Mouse (Mus musculus) gastrocnemius, adult 2 months (tissue): ENCODE data around the gene Arpp19. TPM values are rescaled to one million over a fixed set of nuclear protein-coding genes. Genes with fewer than 3 reads are reported as not detected.

Experiments
- DNase-seq: peaks from one replicate; pipeline ENCODE4 v3.0.0; 2022
- H3K27ac ChIP-seq: fragments of 200-600 bp; 2 replicates; pipeline ENCODE4 v1.8.1; 2022; ENCODE audit warnings: mild to moderate bottlenecking
- H3K4me3 ChIP-seq: fragments of 200-600 bp; 2 replicates; pipeline ENCODE4 v1.8.1; 2022; ENCODE audit warnings: mild to moderate bottlenecking, moderate library complexity
- CTCF ChIP-seq: fragments of 200-600 bp; IDR thresholded peaks from 2 replicates; pipeline ENCODE4 v1.8.1; 2022; ENCODE audit warnings: antibody characterized with exemption, mild to moderate bottlenecking, moderate library complexity
- intact Hi-C: fragments of 180-260 bp; cut with DNase I; formaldehyde crosslinking; loops from one replicate; pipeline ENCODE4 v1.15.1; 2025
- total RNA-seq, 2 experiments: library from RNA; stranded (reverse); gene quantifications; 2 replicates each; pipeline ENCODE4 v1.2.3; 2021

The Arpp19 gene
- total RNA-seq, 2 experiments from 2014 or later = 125 to 160 TPM

DNA sequence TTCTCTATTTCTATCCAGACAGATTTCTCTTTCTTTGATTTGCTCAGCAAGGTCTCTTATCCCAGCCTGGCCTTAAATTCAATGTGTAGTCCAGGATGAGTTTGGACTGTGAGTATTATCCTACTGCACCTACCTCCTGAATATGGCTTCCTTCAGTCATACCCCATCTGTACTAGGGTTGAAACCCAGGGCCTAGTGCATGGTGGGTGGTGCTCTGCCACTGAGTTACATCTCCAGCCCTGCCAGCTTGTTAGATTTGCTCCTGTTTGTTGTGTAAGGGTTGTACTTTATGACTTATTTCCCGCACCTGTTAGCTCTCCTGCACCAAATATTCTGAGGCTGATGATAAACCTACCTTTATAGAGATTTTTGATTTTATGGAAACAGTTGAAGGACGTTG, 5.8 kb downstream of the Arpp19 start:
- no peak for DNase-seq
- no peak overlapping the region for H3K27ac ChIP-seq
- H3K4me3 ChIP-seq = no peak overlapping the region
- no peak for TF ChIP-seq CTCF
- intact Hi-C loops = no loop called here

DNA sequence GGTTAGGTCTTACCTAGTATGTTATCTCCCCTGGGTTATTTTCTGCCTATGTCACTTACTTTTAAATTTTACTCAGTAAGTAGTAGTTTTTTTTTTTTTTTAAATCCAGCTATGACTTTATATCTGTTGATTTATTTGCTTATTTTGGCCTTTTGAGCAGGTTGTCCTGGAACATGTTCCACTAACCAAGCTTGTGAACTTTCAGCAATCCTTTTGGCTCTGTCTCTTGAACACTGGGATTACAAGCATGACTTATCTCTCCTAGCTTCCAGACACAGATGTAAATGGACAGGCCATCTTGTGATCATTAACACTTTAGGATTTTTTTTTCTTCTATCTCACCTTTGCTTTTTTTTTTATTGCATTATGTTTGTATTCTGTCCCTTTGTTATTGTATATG, 9.7 kb downstream of the Arpp19 start:
- Histone ChIP-seq H3K27ac (peak overlapping the region; percentile 46), H3K4me3 (no peak overlapping the region)
- no peak for TF ChIP-seq CTCF
- intact Hi-C loops = loop anchor here (5.0 kb wide), 1 partner anchor 235 kb away; no protein-coding TSS in a partner anchor
- no peak for DNase-seq

- no peak for TF ChIP-seq CTCF
- Histone ChIP-seq H3K27ac (peak overlapping the region; percentile 80), H3K4me3 (no peak overlapping the region)
- intact Hi-C loops = loop anchor here (5.0 kb wide), 1 partner anchor 233 kb away; no protein-coding TSS in a partner anchor
- DNase-seq = peak; percentile 34
These were observed 11.7 kb downstream of the Arpp19 start for GRCm38 (mm10) chr9:75049100-75049499.

DNA sequence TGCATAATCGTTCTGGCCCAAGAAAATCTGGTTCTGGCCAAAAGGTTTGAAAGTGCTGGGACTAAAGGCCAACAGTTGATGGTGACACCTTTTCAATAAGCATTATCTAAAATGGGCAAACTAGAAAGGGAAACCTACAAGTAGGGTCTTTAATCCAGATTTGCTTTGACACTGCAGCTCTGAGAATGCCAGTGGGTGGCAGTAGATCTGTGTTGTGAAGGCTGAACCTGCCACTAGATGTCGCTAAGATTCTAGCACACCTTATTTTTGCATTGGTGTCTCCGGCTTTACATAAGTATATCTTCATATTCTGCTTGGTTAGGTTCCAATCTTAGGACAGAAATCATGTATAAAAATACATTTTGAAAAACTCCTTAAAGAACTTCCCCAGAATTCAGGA, 12.6 kb downstream of the Arpp19 start:
- Histone ChIP-seq H3K27ac (peak overlapping the region; percentile 80), H3K4me3 (peak overlapping the region; percentile 58)
- peak; percentile 100; the same call in 1 of the 2 replicates for TF ChIP-seq CTCF
- intact Hi-C loops = loop anchor here (5.0 kb wide), 1 partner anchor 147 kb away; no protein-coding TSS in a partner anchor
- peak; percentile 62 for DNase-seq

DNA sequence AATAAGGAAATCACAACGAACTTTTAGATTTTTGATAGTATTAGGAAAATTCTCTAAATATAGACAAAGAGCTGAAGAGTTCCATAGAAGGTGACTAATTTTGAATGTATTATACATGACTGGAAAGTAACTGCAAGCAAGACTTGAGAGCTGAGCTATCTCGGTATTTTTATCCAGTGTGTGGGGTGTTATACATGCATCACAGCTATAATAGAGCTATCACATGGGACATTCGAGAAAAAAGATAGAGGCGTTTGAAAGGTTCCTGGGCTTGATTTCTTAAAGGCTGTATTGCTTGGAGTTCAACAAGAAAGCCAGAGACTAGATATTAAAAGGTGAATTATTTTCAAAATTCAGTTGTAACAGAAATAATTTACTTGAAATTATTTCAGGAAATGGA, 14.4 kb downstream of the Arpp19 start:
- TF ChIP-seq CTCF = no peak
- intact Hi-C loops = loop anchor here (5.0 kb wide), 1 partner anchor 145 kb away; no protein-coding TSS in a partner anchor
- Histone ChIP-seq H3K4me3 (no peak overlapping the region), H3K27ac (0 out of 2 replicates have a peak overlapping the region, but pooled peaks have one; percentile 6)
- no peak for DNase-seq

DNA sequence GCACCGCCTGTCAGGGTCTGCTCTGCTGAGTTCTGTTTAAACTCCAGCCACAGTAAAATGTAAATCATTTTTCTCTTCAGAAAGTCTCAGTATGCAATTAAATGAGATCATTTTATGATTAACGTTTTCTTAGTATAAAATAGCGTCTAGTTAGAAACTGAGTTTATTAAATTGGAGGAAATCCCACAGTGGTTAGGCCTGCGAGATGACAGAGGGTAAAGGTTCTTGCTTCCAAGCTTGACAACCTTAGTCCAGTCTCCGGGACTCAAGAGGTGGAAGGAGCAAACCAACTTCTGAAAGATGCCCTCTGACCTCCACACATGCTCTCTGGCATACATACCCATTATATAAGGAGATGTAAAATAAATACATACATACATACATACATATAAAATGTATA, 17.6 kb downstream of the Arpp19 start:
- Histone ChIP-seq H3K4me3 (no peak overlapping the region), H3K27ac (no peak overlapping the region)
- TF ChIP-seq CTCF = no peak
- intact Hi-C loops = no loop called here
- no peak for DNase-seq

DNA sequence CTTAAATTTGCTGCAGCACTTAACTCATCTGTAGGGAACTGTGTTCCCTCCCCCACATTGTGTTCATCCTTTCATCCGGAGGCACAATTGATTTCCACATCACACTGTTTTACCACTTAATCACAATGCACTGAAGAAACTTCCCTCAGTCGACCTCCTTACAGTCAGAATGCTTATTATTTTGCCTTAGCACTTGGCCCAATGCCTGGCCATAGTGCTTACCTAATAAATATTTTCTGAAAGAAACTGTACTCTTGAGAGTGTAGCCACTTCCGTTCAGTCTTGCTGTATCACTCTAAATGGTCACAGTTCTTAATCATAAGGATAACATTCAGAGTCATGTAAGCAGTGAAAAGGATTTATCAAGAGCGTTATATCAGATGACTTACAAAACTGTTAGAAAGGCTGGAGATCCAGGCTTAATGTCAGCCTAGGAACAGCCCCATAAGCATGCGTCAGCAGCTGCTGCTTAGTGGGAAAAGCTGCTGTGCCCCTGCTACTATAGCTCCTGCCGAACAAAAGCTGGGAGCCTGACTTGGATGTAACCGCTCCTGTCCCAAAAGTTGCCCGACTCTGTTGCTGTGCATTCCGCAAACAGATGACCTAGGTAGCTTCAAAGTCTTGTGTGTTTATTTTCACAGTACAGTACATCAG, 27.4 kb downstream of the Arpp19 start:
- TF ChIP-seq CTCF = no peak
- Histone ChIP-seq H3K4me3 (no peak overlapping the region), H3K27ac (no peak overlapping the region)
- intact Hi-C loops = no loop called here
- DNase-seq = no peak

GRCm38 (mm10) chr9:75070457-75071028, 33.1 kb downstream of the Arpp19 start, which contains the start of gene Myo5a:
TSS of gene Myo5a (plus strand) at chr9:75071015.
- DNase-seq = no peak
- Histone ChIP-seq H3K4me3 (peak within 1 kb of the TSS; percentile 93), H3K27ac (peak within 1 kb of the TSS; percentile 90)
- intact Hi-C loops = loop anchor here (5.0 kb wide), 1 partner anchor 137 kb away; no protein-coding TSS in a partner anchor
- TF ChIP-seq CTCF = no peak

DNA sequence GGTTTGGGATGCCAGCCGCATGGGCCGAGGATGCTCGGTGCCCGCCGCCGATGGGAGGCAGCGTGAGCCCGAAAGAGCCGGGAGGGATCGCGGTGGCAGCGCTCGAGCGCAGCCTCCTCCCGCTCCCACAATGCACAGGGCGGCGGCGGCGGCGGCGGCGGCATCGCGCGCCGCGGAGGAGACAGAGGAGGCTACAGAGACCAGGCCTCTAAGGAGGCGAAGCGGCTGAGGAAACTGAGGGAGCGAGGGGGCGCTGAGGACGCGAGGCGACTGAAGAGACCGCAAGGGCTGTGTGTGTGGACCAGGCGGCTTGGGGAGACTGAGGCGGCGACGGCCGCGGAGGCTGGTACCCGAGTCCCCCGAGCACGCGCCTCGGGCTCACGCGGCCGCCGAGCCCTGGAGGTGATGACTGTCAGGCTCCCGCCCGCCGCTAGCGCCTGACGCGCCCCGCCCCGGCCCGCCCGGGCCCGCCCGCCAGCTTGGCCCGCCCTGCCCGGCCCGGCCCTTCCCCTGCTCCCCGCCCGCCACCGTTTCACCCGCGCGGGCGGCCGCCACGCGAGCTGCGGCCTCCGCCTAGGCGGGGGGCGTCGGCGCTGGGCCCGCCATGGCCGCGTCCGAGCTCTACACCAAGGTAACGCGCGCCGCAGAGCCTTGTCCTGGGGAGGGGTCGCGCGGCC, 33.8 kb downstream of the Arpp19 start:
- DNase-seq = peak; percentile 89
- H3K27ac ChIP-seq = peak overlapping the region; percentile 90
- TF ChIP-seq CTCF = peak; percentile 31; the same call in 1 of the 2 replicates
- intact Hi-C loops = loop anchor here (5.0 kb wide), 1 partner anchor 136 kb away; no protein-coding TSS in a partner anchor
- H3K4me3 ChIP-seq = peak overlapping the region; percentile 93

DNA sequence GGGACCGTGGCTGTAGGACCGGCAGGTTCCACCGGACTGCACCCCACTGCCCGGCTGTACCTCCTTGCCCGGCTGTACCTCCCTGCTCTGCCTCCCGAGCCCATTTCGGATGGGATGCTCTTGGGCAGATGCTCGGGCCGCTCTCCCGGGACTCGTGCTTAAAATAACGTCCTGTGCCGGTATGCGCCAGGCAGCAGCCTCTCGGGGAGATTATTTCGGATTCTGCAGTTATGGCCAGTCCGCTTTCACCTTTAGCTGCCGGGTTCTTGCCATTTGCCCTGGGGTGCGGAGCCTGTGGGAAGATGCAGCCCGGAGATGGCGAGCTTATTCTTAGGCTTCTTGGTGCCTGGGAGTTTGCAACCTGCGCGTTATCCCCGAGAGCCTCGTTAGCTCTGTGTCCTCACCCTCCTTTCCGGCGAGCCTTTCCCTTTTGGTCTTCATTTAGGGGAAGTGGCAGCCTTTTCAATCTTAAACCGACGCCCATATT, 34.3 kb downstream of the Arpp19 start:
- Histone ChIP-seq H3K27ac (peak overlapping the region; percentile 90), H3K4me3 (peak overlapping the region; percentile 93)
- no peak for DNase-seq
- intact Hi-C loops = loop anchor here (5.0 kb wide), 1 partner anchor 136 kb away; no protein-coding TSS in a partner anchor
- TF ChIP-seq CTCF = no peak

GRCm38 (mm10) chr9:75072361-75072760, 34.9 kb downstream of the Arpp19 start:
- intact Hi-C loops = loop anchor here (5.0 kb wide), 1 partner anchor 135 kb away; no protein-coding TSS in a partner anchor
- Histone ChIP-seq H3K4me3 (peak overlapping the region; percentile 93), H3K27ac (no peak overlapping the region)
- DNase-seq = no peak
- no peak for TF ChIP-seq CTCF

DNA sequence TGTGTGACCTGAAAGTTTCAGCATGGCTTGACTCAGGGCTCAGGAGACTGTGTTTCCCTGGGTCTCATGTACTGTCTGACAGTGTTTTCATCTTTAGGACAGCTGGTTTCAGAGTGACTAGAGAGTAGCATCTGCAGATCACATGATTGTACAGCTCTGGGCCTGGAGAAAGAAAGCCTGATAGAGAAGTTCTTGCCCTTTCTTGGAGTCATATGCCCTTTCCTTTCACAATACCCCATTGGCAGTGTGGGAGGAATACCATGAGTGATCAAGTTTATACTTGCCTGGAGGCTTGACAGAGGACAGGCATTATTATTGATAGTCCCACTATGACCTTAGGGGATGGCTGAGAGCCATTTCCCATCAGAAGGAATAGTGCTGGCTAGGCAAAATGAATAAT, 39.8 kb downstream of the Arpp19 start:
- no peak overlapping the region for H3K27ac ChIP-seq
- DNase-seq = no peak
- no peak for TF ChIP-seq CTCF
- no peak overlapping the region for H3K4me3 ChIP-seq
- intact Hi-C loops = no loop called here
